Comparison of ENCODE assay signal across 8 mouse cellular contexts in the genomic region with DNA sequence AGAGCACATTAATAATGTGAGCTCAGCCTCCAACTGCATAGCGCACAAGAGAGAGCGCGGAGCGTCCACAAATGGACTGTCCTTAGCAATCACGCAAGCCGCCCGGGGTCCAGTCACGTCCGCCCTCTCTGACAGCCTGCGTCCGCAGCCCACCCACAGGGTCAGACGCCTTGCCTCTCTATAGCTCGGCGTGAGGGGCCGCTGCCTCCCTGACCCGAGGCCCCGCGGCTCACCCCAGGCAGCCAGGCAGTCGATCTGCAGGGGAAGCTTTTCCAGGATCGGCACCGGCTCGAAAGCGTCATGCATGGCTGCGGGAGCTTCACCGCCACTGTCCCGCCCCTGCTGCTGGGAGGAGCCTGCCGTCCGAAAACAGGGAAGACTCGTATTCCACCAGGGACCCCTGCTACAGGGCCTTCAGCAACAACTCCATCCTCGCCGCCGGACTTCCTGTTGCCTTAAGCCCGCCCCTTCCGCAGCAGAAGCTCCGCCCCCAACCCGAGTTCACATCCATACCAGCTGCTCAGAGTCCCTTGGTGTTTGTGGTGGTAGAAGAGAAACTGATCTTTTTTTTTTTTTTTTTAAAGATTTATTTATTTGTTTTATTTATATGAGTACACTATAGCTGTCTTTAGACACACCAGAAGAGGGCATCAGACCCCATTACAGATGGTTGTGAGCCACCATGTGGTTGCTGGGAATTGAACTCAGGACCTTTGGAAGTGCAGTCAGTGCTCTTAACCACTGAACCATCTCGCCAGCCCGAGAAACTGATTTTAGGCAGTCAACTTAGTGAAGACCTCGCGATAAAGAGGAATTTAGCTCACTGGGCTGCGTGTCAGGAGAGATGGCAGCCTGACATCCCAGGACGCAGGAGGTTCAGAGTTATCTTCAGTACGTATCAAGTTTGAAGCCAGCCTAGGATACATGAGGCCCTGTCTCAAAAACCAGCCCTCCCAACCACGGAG. TPM values are rescaled to one million over a fixed set of nuclear protein-coding genes. Genes with fewer than 3 reads are reported as not detected.
DNase-seq lines count a peak whose midpoint lies in the region; ATAC-seq and TF ChIP-seq lines count a peak whose summit lies in the region.

A gene (minus strand): TSS at position 456 of the 965 bp plus-strand sequence.

- peak within 1 kb of the TSS; percentile 78 for H3K9ac ChIP-seq in MEL (ENCODE audit: control insufficient read depth, low read depth, low read length, poor library complexity, severe bottlenecking)
- peak within 1 kb of the TSS; percentile 90 for H3K9ac ChIP-seq in forebrain, postnatal 0 days
- H3K9ac ChIP-seq in lung, embryonic 15.5 days: peak within 1 kb of the TSS; percentile 80

- TF ChIP-seq RAD21 in MEL (IDR thresholded peaks at IDR 0.05; ENCODE audit: low read depth, low read length): no peak

- H3K27me3 ChIP-seq in MEL (ENCODE audit: control insufficient read depth in 1 of 2, insufficient read depth in 2 of 2, low read length in 2 of 2): no peaks in the 10 kb centered on the region
- no peaks in the 10 kb centered on the region for H3K27me3 ChIP-seq in cerebellum, adult 2 months (ENCODE audit: control insufficient read depth, insufficient read depth, low read length)
- H3K27me3 ChIP-seq in forebrain, postnatal 0 days (ENCODE audit: insufficient read depth, low read length): no peaks in the 10 kb centered on the region
- no peaks in the 10 kb centered on the region for H3K27me3 ChIP-seq in lung, embryonic 15.5 days

- H3K4me1 ChIP-seq in MEL (ENCODE audit: control insufficient read depth in 1 of 2, insufficient read depth in 2 of 2, low read length in 2 of 2): peaks cover 9 to 19% of the 10 kb centered on the region in 2 experiments
- H3K4me1 ChIP-seq in cerebellum, adult 2 months (ENCODE audit: control insufficient read depth, insufficient read depth, low read length): peaks cover 8% of the 10 kb centered on the region
- peaks cover 10% of the 10 kb centered on the region for H3K4me1 ChIP-seq in forebrain, postnatal 0 days (ENCODE audit: insufficient read depth)
- peaks cover 13% of the 10 kb centered on the region for H3K4me1 ChIP-seq in lung, embryonic 15.5 days

- peaks cover 2 to 25% of the 10 kb centered on the region in 2 experiments; a peak in 3 of 4 replicates for H3K36me3 ChIP-seq in MEL (ENCODE audit: control insufficient read depth in 1 of 2, insufficient read depth in 2 of 2, low read length in 2 of 2)
- H3K36me3 ChIP-seq in forebrain, postnatal 0 days (ENCODE audit: insufficient read depth): peaks cover 28% of the 10 kb centered on the region
- peaks cover 26% of the 10 kb centered on the region for H3K36me3 ChIP-seq in lung, embryonic 15.5 days

- peak within 1 kb of the TSS; percentile 76 to 91 for H3K4me3 ChIP-seq in MEL (ENCODE audit: control insufficient read depth in 1 of 2, insufficient read depth in 1 of 2, low read depth in 2 of 2, low read length in 2 of 2)
- peak within 1 kb of the TSS; percentile 100 for H3K4me3 ChIP-seq in cerebellum, adult 2 months (replicated peaks; ENCODE audit: insufficient read depth, low read depth, low read length)
- H3K4me3 ChIP-seq in forebrain, postnatal 0 days (ENCODE audit: low read depth, low read length): peak within 1 kb of the TSS; percentile 81
- peak within 1 kb of the TSS; percentile 88 for H3K4me3 ChIP-seq in lung, embryonic 15.5 days

- no peak for TF ChIP-seq CTCF in MEL (IDR thresholded peaks at IDR 0.05 in 2 of 3, conservative IDR thresholded peaks at IDR 0.05 in 1 of 3; ENCODE audit: control insufficient read depth in 1 of 3, insufficient read depth in 1 of 3, low read depth in 2 of 3, low read length in 3 of 3, poor library complexity in 1 of 3, severe bottlenecking in 1 of 3)
- no peak for TF ChIP-seq CTCF in cerebellum, adult 2 months (IDR thresholded peaks at IDR 0.05; ENCODE audit: borderline replicate concordance, insufficient read depth, low read depth, low read length)
- TF ChIP-seq CTCF in forebrain, postnatal 0 days (IDR thresholded peaks at IDR 0.05; ENCODE audit: low read depth): 0 out of 2 replicates have a peak, but pooled peaks have one; percentile 14

- ATAC-seq in forebrain, postnatal 0 days: peak; percentile 99
- peak; percentile 95 for ATAC-seq in lung, embryonic 15.5 days (ENCODE audit: borderline replicate concordance, extremely low read depth, low FRiP score, low TSS enrichment)

- peak within 1 kb of the TSS; percentile 53 for H3K4me2 ChIP-seq in forebrain, postnatal 0 days (ENCODE audit: low read depth)
- peak within 1 kb of the TSS; percentile 62 for H3K4me2 ChIP-seq in lung, embryonic 15.5 days

- TF ChIP-seq POLR2A in MEL (IDR thresholded peaks at IDR 0.05; ENCODE audit: control insufficient read depth in 1 of 2, insufficient read depth in 1 of 2, low read depth in 1 of 2, low read length in 2 of 2, poor library complexity in 1 of 2): peak; percentile 60 to 88; a peak in 3 of 4 replicates
- peak; percentile 85 for TF ChIP-seq POLR2A in cerebellum, adult 2 months (IDR thresholded peaks at IDR 0.05; ENCODE audit: borderline replicate concordance, insufficient read depth, low read length)

- no peak for TF ChIP-seq EP300 in MEL (IDR thresholded peaks at IDR 0.05; ENCODE audit: low read depth in 1 of 2, low read length in 2 of 2)

- H3K79me2 ChIP-seq in MEL (ENCODE audit: control insufficient read depth, insufficient read depth, low read length, poor library complexity): peaks cover 10% of the 10 kb centered on the region

- H3K9me3 ChIP-seq in MEL (replicated peaks; ENCODE audit: insufficient read depth, low read length): no peaks in the 10 kb centered on the region
- H3K9me3 ChIP-seq in forebrain, postnatal 0 days (ENCODE audit: low read length): no peaks in the 10 kb centered on the region
- H3K9me3 ChIP-seq in lung, embryonic 15.5 days: no peaks in the 10 kb centered on the region

- 0 out of 2 replicates have a peak within 1 kb of the TSS, but pooled peaks have one; percentile 20 for H3K27ac ChIP-seq in MEL (ENCODE audit: control insufficient read depth, low read depth, low read length)
- H3K27ac ChIP-seq in cerebellum, adult 2 months (ENCODE audit: insufficient read depth, low read length): peak within 1 kb of the TSS; percentile 42
- peak within 1 kb of the TSS; percentile 66 for H3K27ac ChIP-seq in forebrain, postnatal 0 days (ENCODE audit: low read depth, low read length)
- H3K27ac ChIP-seq in lung, embryonic 15.5 days: peak within 1 kb of the TSS; percentile 72

- 12% methylated on average over 44 of the region's 44 CpGs for WGBS in cerebellum, adult 2 months
- 13% methylated on average over 44 of the region's 44 CpGs for WGBS in forebrain, postnatal 0 days
- WGBS in lung, embryonic 15.5 days: 11% methylated on average over 44 of the region's 44 CpGs

- DNase-seq in MEL (ENCODE audit: low read depth, low spot score): peak; percentile 94
- DNase-seq in cerebellum, adult 2 months: peak; percentile 85 to 86
- peak; percentile 88 for DNase-seq in forebrain, postnatal 0 days
- peak; percentile 93 for DNase-seq in heart, postnatal 4 days
- peak; percentile 83 for DNase-seq in layer of hippocampus, adult 8-10 months (ENCODE audit: low spot score in 2 of 2)
- peak; percentile 78 for DNase-seq in ovary, adult 18-20 months (ENCODE audit: low spot score)
- peak; percentile 87 for DNase-seq in thymus, postnatal 0 days (ENCODE audit: low spot score)

TF ChIP-seq in MEL, 35 proteins besides CTCF, POLR2A, EP300 and RAD21 (continues in another document):
- no peak for TF ChIP-seq USF1 (IDR thresholded peaks at IDR 0.05; ENCODE audit: low read depth, low read length)
- no peak for TF ChIP-seq MAX (IDR thresholded peaks at IDR 0.05; ENCODE audit: low read length)
- no peak for TF ChIP-seq MYB (IDR thresholded peaks at IDR 0.05; ENCODE audit: low read depth, low read length)
- no peak for TF ChIP-seq SMC3 (IDR thresholded peaks at IDR 0.05; ENCODE audit: low read depth, low read length)
- TF ChIP-seq MEF2A (IDR thresholded peaks at IDR 0.05; ENCODE audit: extremely low read depth, insufficient replicate concordance, low read depth, low read length, poor library complexity, severe bottlenecking): no peak
- TF ChIP-seq UBTF (IDR thresholded peaks at IDR 0.05; ENCODE audit: borderline replicate concordance, insufficient read depth, low read depth, low read length): no peak
- no peak for TF ChIP-seq USF2 (IDR thresholded peaks at IDR 0.05; ENCODE audit: borderline replicate concordance in 1 of 2, insufficient read depth in 1 of 2, low read depth in 1 of 2, low read length in 2 of 2)
- TF ChIP-seq SIN3A (IDR thresholded peaks at IDR 0.05; ENCODE audit: low read length): peak; percentile 73
- no peak for TF ChIP-seq KAT2A (conservative IDR thresholded peaks at IDR 0.05; ENCODE audit: low read depth, low read length)
- TF ChIP-seq MXI1 (IDR thresholded peaks at IDR 0.05; ENCODE audit: low read depth, low read length): no peak
- no peak for TF ChIP-seq POLR2AphosphoS5 (IDR thresholded peaks at IDR 0.05; ENCODE audit: borderline replicate concordance, low read depth, low read length)
- TF ChIP-seq ZKSCAN1 (IDR thresholded peaks at IDR 0.05; ENCODE audit: low read depth, low read length): no peak
- peak; percentile 89 for TF ChIP-seq ELF1 (IDR thresholded peaks at IDR 0.05; ENCODE audit: low read depth, low read length)
- TF ChIP-seq ZC3H11A (IDR thresholded peaks at IDR 0.05; ENCODE audit: low read depth, low read length): no peak
- no peak for TF ChIP-seq GABPA (IDR thresholded peaks at IDR 0.05; ENCODE audit: low read depth, low read length)
- TF ChIP-seq TBP (IDR thresholded peaks at IDR 0.05; ENCODE audit: low read depth, low read length): peak; percentile 78
- TF ChIP-seq BHLHE40 (IDR thresholded peaks at IDR 0.05; ENCODE audit: borderline replicate concordance, low read depth, low read length): no peak
- no peak for TF ChIP-seq CHD2 (IDR thresholded peaks at IDR 0.05; ENCODE audit: low read length)
- no peak for TF ChIP-seq TCF12 (IDR thresholded peaks at IDR 0.05; ENCODE audit: low read depth, low read length)
- TF ChIP-seq ETS1 (IDR thresholded peaks at IDR 0.05; ENCODE audit: low read depth, low read length): no peak
- TF ChIP-seq NELFE (IDR thresholded peaks at IDR 0.05; ENCODE audit: low read depth, low read length): peak; percentile 73

RNA-seq across cellular contexts. Expression of the gene that starts here (rescaled TPM):
- 20.8 and 20.9 TPM in 2 replicates for total RNA-seq in MEL (2012; rRNA removed)
- polyA plus RNA-seq in MEL (2012; ENCODE audit: insufficient read depth in 1 of 2, insufficient read length in 2 of 2, low read depth in 1 of 2, low replicate concordance in 2 of 2, missing spikeins in 1 of 2): 10 to 100 TPM in 1 of 2 experiments, not detected in 1; 19.6 TPM
- polyA plus RNA-seq in cerebellum, adult 2 months (2012; rRNA removed): 66.1 and 66.6 TPM in 2 replicates
- 51.5 and 75.0 TPM in 2 replicates for total RNA-seq in forebrain, postnatal 0 days (2014; rRNA removed)
- polyA plus RNA-seq in forebrain, postnatal 0 days (2015; fragmentation: Nextera tagmentation; extraction: Ambion mirVana): 36.0 and 39.5 TPM in 2 replicates
- total RNA-seq in heart, postnatal 4 days (2021): 10 to 100 TPM; 27.6 to 37.7 TPM
- 10 to 100 TPM; 63.9 to 80.8 (median 71.4) TPM for total RNA-seq in layer of hippocampus, adult 8-10 months (2022)
- polyA plus RNA-seq in lung, embryonic 15.5 days (2015; fragmentation: Nextera tagmentation; extraction: Ambion mirVana): 19.3 and 19.4 TPM in 2 replicates
- polyA plus RNA-seq in thymus, postnatal 0 days (2015; fragmentation: Nextera tagmentation; extraction: Ambion mirVana): 25.4 and 25.7 TPM in 2 replicates

Comparison
In these comparisons a context has a peak if more than half of its experiments do, and no peak if none do; other contexts are left out.
1. Peak in every context shown above with its lines: DNase-seq, ATAC-seq, H3K4me3 ChIP-seq and H3K27ac ChIP-seq.
2. H3K27ac ChIP-seq: peak in every context shown above with its lines; median percentile 72 in lung, embryonic 15.5 days; 66 in forebrain, postnatal 0 days; 42 in cerebellum, adult 2 months; 20 in MEL.